Mouse (Mus musculus): Measurements from ENCODE around the gene Mto1. TPM values are rescaled to one million over a fixed set of nuclear protein-coding genes. Genes with fewer than 3 reads are reported as not detected.

Gene Mto1
- polyA plus RNA-seq, 1 experiment from 2014 or later, result 28.5 TPM

DNA sequence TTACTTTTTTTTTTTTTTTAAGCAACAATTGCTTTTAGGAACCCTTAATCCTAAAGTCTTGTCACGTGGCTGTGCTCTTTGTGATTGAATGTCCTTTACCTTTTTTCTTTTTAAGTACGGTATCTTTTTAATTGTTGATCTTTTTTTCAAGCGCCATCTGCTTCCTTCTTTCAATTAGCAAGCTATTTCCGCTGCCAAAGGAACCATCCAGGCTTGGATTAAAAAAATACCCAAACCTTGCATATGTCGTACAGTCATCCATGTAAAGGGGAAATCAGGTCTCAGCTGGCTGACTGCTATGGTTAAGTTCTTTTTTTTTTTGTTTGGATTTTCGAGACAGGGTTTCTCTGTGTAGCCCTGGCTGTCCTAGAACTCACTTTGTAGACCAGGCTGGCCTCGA is 45.2 kb downstream of the Mto1 start:
- no peaks in the 10 kb centered on the region for H3K36me3 ChIP-seq (replicated peaks; ENCODE audit: control insufficient read depth, insufficient read depth)
- H3K4me2 ChIP-seq (replicated peaks), result no peak overlapping the region
- DNase-seq (ENCODE audit: low spot score) (no peak), ATAC-seq (ENCODE audit: low FRiP score) (no peak)
- H3K9me3 ChIP-seq (ENCODE audit: control insufficient read depth, low read length), result no peaks in the 10 kb centered on the region
- H3K27ac ChIP-seq, result no peak overlapping the region
- no peaks in the 10 kb centered on the region for H3K27me3 ChIP-seq (ENCODE audit: control insufficient read depth, insufficient read depth, low read length)
- H3K4me3 ChIP-seq (replicated peaks; ENCODE audit: low read length), result no peak overlapping the region
- H3K4me1 ChIP-seq (replicated peaks; ENCODE audit: control insufficient read depth, insufficient read depth, low read length), result 0 out of 2 replicates have a peak, but pooled peaks cover 3% of the 10 kb centered on the region
- no peak overlapping the region for H3K9ac ChIP-seq
- 90% methylated on average over 7 of the region's 7 CpGs for WGBS

DNA sequence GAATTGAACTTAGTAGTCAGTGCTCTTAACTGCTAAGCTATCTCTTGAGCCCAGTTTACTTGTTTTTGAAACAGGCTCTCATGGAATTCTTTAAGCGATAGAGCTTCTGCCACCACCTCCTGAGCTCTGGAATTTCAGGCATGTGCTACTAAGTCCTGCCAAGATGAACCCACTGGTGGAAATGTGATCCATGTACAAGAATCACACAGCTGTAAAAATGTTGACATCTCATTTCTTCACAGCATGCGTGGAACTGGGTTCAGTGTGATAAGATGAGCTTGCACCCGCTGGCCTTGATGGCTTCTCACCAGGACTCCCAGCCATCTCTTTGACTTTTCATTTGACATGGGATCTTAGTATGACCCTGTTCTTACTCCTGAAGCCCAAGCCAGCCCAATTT is 52.4 kb downstream of the Mto1 start:
- Histone ChIP-seq H3K9me3 (ENCODE audit: control insufficient read depth, low read length) (no peaks in the 10 kb centered on the region), H3K4me1 (replicated peaks; ENCODE audit: control insufficient read depth, insufficient read depth, low read length) (peaks cover 25% of the 10 kb centered on the region), H3K9ac (no peak overlapping the region), H3K4me3 (replicated peaks; ENCODE audit: low read length) (no peak overlapping the region), H3K4me2 (replicated peaks) (no peak overlapping the region), H3K27ac (no peak overlapping the region), H3K27me3 (ENCODE audit: control insufficient read depth, insufficient read depth, low read length) (no peaks in the 10 kb centered on the region), H3K36me3 (replicated peaks; ENCODE audit: control insufficient read depth, insufficient read depth) (no peaks in the 10 kb centered on the region)
- no peak for ATAC-seq (ENCODE audit: low FRiP score)
- WGBS, result 76% methylated on average over 3 of the region's 3 CpGs
- no peak for DNase-seq (ENCODE audit: low spot score)

DNA sequence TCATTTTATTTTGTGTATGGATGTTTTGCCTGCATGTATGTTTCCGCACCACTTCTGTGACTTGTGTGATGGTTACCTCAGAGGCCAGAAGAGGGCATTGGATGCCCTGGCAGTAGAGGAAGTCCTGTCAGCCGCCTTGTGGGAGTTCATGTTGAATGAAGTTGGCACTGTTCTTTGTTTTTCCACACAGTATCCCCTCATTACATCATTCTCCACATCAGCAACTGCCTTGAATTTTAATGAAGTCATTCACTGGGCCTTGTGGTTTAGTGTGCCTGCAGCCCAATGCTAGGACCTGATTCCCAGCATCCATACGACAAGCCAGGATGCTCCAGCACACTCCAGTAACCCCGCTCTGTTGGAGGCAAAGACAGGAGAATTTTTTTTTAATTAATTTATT is 53.3 kb downstream of the Mto1 start:
- Histone ChIP-seq H3K27me3 (ENCODE audit: control insufficient read depth, insufficient read depth, low read length) (no peaks in the 10 kb centered on the region), H3K27ac (no peak overlapping the region), H3K36me3 (replicated peaks; ENCODE audit: control insufficient read depth, insufficient read depth) (no peaks in the 10 kb centered on the region), H3K9ac (no peak overlapping the region), H3K4me1 (replicated peaks; ENCODE audit: control insufficient read depth, insufficient read depth, low read length) (peaks cover 25% of the 10 kb centered on the region), H3K9me3 (ENCODE audit: control insufficient read depth, low read length) (no peaks in the 10 kb centered on the region), H3K4me3 (replicated peaks; ENCODE audit: low read length) (no peak overlapping the region), H3K4me2 (replicated peaks) (no peak overlapping the region)
- no peak for DNase-seq (ENCODE audit: low spot score)
- 58% methylated on average over 4 of the region's 4 CpGs for WGBS
- no peak for ATAC-seq (ENCODE audit: low FRiP score)

DNA sequence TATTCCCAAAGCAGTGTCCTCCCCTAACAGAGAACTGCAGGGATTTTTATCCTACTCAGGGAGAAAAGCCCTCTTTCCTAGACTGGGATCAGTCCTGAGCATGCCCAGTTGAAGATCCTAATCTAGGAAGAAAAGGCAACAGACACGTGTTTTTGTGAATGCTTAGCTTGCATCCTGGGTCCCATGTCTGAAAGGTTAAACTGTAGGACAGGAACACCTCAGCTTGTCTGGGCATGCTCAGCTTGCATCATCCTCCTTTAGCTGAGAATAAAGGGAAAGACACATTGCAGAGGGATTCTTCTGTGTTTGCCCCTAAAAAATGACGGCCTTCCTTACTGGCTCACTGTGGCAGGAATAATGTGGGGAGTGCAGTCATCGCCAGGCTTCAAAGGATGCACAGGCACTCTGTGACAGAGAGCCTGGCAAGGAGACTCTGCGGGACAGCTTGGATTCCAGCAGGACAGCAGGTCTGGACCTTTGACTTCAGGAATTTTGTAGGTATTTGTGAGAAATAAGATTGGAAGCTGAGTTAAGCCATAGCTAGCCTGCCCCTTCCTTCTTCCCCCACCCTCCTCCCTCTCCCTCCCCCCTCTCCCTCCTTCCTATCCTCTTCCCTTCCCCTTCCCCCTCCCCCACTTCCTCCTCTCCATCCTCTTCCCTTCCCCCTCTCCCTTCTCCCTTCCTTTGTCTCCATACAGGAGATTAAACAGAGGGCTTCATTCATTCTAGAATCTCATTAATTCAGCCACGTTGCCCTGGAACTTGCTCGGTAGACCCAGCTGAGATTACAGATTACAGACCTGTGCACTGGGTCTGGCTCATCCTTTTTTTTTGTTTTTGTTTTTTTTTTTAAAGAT is 55.4 kb downstream of the Mto1 start:
- DNase-seq (ENCODE audit: low spot score), result peak; percentile 64
- 3% methylated on average over 6 of the region's 6 CpGs for WGBS

DNA sequence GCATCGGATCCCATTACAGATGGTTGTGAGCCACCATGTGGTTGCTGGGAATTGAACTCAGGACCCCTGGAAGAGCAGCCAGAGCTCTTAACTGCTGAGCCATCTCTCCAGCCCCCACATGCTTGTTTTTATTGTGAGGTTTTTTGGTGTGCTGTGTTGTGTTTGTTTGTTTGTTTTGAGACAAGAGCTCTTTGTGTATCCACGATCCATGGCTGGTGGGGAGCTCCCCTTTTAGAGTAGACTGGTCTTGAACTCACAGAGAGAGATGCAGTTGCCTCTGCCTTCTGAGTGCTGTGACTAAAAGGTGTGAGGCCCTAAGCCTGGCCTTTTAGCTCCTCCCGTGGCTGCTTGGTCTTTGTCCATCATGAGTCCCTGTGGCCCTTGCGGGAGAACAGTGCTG is 56.1 kb downstream of the Mto1 start:
- Histone ChIP-seq H3K4me3 (replicated peaks; ENCODE audit: low read length) (peak overlapping the region; percentile 19), H3K27me3 (ENCODE audit: control insufficient read depth, insufficient read depth, low read length) (no peaks in the 10 kb centered on the region), H3K36me3 (replicated peaks; ENCODE audit: control insufficient read depth, insufficient read depth) (no peaks in the 10 kb centered on the region), H3K27ac (peak overlapping the region; percentile 91), H3K4me1 (replicated peaks; ENCODE audit: control insufficient read depth, insufficient read depth, low read length) (peaks cover 25% of the 10 kb centered on the region), H3K9ac (peak overlapping the region; percentile 35), H3K9me3 (ENCODE audit: control insufficient read depth, low read length) (no peaks in the 10 kb centered on the region), H3K4me2 (replicated peaks) (peak overlapping the region; percentile 47)
- DNase-seq (ENCODE audit: low spot score), result peak; percentile 27
- WGBS, result 63% methylated on average over 4 of the region's 4 CpGs
- ATAC-seq (ENCODE audit: low FRiP score), result no peak

More for the DNA sequence above, 55.4 kb downstream of the Mto1 start:
- Histone ChIP-seq H3K27me3 (ENCODE audit: control insufficient read depth, insufficient read depth, low read length) (no peaks in the 10 kb centered on the region), H3K36me3 (replicated peaks; ENCODE audit: control insufficient read depth, insufficient read depth) (no peaks in the 10 kb centered on the region), H3K27ac (peak overlapping the region; percentile 91), H3K4me3 (replicated peaks; ENCODE audit: low read length) (peak overlapping the region; percentile 19), H3K4me2 (replicated peaks) (peak overlapping the region; percentile 47), H3K4me1 (replicated peaks; ENCODE audit: control insufficient read depth, insufficient read depth, low read length) (peaks cover 25% of the 10 kb centered on the region), H3K9me3 (ENCODE audit: control insufficient read depth, low read length) (no peaks in the 10 kb centered on the region), H3K9ac (peak overlapping the region; percentile 35)
- ATAC-seq (ENCODE audit: low FRiP score), result peak; percentile 78

DNA sequence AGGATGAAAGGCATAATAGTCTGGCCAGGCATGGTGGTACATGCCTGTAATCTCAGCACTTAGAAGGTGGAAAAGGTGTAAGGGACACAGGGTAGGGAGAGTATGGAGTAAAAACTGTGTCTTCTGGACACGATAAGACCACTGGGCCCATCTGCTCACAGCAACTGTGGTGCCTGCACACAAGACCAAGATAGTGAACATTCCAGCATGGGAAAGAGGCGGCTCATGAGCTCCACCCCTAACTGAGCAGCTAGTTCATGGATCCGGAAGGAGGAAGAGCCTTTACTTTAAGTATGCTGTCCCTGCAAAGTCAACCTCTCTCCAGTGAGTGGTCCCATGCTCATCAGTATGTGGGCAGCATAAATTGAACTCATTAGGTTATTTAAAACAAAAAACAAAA is 56.7 kb downstream of the Mto1 start:
- ATAC-seq (ENCODE audit: low FRiP score) (no peak), DNase-seq (ENCODE audit: low spot score) (no peak)
- Histone ChIP-seq H3K27ac (peak overlapping the region; percentile 91; the same call in 1 of the 2 replicates), H3K9me3 (ENCODE audit: control insufficient read depth, low read length) (no peaks in the 10 kb centered on the region), H3K4me2 (replicated peaks) (peak overlapping the region; percentile 47), H3K36me3 (replicated peaks; ENCODE audit: control insufficient read depth, insufficient read depth) (no peaks in the 10 kb centered on the region), H3K4me3 (replicated peaks; ENCODE audit: low read length) (peak overlapping the region; percentile 19; the same call in 1 of the 2 replicates), H3K4me1 (replicated peaks; ENCODE audit: control insufficient read depth, insufficient read depth, low read length) (peaks cover 25% of the 10 kb centered on the region), H3K27me3 (ENCODE audit: control insufficient read depth, insufficient read depth, low read length) (no peaks in the 10 kb centered on the region), H3K9ac (no peak overlapping the region)
- 70% methylated on average over 3 of the region's 3 CpGs for WGBS

DNA sequence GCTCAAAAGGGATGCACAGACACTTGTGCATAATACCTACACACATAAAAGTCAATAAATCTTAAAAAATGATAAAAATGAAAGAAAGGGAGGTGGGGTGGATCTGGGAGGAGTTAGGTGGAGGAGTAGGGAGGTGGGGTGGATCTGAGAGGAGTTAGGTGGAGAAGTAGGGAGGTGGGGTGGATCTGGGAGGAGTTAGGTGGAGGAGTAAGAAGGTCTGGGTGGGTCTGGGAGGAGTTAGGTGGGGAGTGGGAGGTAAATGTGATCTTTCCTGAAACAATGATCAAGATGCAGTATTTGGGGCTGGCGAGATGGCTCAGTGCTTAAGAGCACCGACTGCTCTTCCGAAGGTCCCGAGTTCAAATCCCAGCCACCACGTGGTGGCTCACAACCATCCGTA is 57.2 kb downstream of the Mto1 start:
- no peak overlapping the region for H3K9ac ChIP-seq
- no peak overlapping the region for H3K27ac ChIP-seq
- ATAC-seq (ENCODE audit: low FRiP score) (no peak), DNase-seq (ENCODE audit: low spot score) (no peak)
- 94% methylated on average over 6 of the region's 6 CpGs for WGBS
- H3K9me3 ChIP-seq (ENCODE audit: control insufficient read depth, low read length), result no peaks in the 10 kb centered on the region
- H3K4me3 ChIP-seq (replicated peaks; ENCODE audit: low read length), result no peak overlapping the region
- H3K4me2 ChIP-seq (replicated peaks), result peak overlapping the region; percentile 47
- H3K27me3 ChIP-seq (ENCODE audit: control insufficient read depth, insufficient read depth, low read length), result no peaks in the 10 kb centered on the region
- no peaks in the 10 kb centered on the region for H3K36me3 ChIP-seq (replicated peaks; ENCODE audit: control insufficient read depth, insufficient read depth)
- peaks cover 25% of the 10 kb centered on the region for H3K4me1 ChIP-seq (replicated peaks; ENCODE audit: control insufficient read depth, insufficient read depth, low read length)

DNA sequence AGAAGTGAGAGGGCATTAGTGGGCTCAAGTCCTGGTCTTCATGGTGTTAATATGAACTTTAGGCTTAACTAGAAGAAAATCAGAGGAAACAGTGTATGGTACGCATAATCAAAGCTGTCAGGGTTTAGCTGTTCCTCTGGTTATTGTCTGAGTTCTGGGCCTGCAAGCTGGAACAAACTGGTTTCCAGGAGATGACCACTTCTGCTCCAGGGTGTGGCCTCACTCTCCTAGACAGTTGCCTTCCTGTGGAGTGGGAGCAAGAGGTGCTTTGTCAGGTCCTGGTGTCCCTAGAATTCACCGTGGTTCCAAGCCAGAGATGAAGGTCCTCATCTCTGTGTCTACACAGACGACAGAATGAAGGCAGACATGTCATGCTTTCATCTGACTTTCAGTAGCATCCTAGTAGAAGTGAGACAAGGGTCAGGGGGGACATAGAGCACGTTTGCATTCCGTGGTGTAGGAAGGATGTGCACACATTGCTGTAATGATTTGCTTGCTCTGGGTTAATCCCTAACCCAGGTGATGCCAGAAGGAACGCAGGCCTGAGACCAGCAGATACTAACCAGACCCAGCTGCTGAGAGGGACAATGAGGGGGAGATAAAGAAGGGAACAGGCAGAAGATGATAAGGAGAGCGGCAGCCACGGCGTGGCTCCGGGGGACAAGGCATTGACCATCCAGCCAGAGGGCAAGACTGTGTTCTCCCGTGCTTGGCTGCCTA is 58.2 kb downstream of the Mto1 start:
- 69% methylated on average over 11 of the region's 11 CpGs for WGBS
- peaks cover 25% of the 10 kb centered on the region for H3K4me1 ChIP-seq (replicated peaks; ENCODE audit: control insufficient read depth, insufficient read depth, low read length)
- no peaks in the 10 kb centered on the region for H3K36me3 ChIP-seq (replicated peaks; ENCODE audit: control insufficient read depth, insufficient read depth)
- no peak overlapping the region for H3K4me2 ChIP-seq (replicated peaks)
- ATAC-seq (ENCODE audit: low FRiP score) (no peak), DNase-seq (ENCODE audit: low spot score) (no peak)
- H3K4me3 ChIP-seq (replicated peaks; ENCODE audit: low read length), result no peak overlapping the region
- no peaks in the 10 kb centered on the region for H3K9me3 ChIP-seq (ENCODE audit: control insufficient read depth, low read length)
- no peaks in the 10 kb centered on the region for H3K27me3 ChIP-seq (ENCODE audit: control insufficient read depth, insufficient read depth, low read length)
- no peak overlapping the region for H3K27ac ChIP-seq
- no peak overlapping the region for H3K9ac ChIP-seq

DNA sequence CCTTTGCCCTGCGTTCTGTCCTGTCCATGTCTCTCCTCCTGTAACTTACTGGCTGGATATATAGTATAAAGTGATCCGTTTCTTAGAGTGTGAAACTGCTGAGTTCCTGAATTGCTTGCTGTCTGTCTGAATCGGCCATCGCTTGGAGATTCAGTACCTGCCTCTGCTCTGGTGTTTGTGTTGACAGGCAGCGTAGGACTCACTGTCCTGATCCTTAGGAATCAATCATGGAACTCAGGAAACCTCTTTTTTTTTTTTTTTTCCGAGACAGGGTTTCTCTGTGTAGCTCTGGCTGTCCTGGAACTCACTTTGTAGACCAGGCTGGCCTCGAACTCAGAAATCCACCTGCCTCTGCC is 58.7 kb downstream of the Mto1 start:
- Histone ChIP-seq H3K4me2 (replicated peaks) (no peak overlapping the region), H3K4me1 (replicated peaks; ENCODE audit: control insufficient read depth, insufficient read depth, low read length) (peaks cover 25% of the 10 kb centered on the region), H3K36me3 (replicated peaks; ENCODE audit: control insufficient read depth, insufficient read depth) (no peaks in the 10 kb centered on the region), H3K27me3 (ENCODE audit: control insufficient read depth, insufficient read depth, low read length) (no peaks in the 10 kb centered on the region), H3K4me3 (replicated peaks; ENCODE audit: low read length) (no peak overlapping the region), H3K27ac (no peak overlapping the region), H3K9me3 (ENCODE audit: control insufficient read depth, low read length) (no peaks in the 10 kb centered on the region), H3K9ac (no peak overlapping the region)
- DNase-seq (ENCODE audit: low spot score) (no peak), ATAC-seq (ENCODE audit: low FRiP score) (no peak)
- WGBS, result 82% methylated on average over 7 of the region's 7 CpGs
